Mouse (Mus musculus) ES-Bruce4 (cell line): ENCODE measurements around the gene Edem2.

Experiments
- CTCF ChIP-seq: IDR thresholded peaks from one replicate; pipeline ENCODE4 v1.8.1; 2011; ENCODE audit warnings: low read depth, low read length
- EP300 ChIP-seq: IDR thresholded peaks from 2 replicates; pipeline ENCODE4 v1.6.1; 2011; ENCODE audit warnings: low read depth, low read length; ENCODE audit not compliant: insufficient read depth
- POLR2A ChIP-seq: IDR thresholded peaks from one replicate; pipeline ENCODE4 v1.8.1; 2011; ENCODE audit warnings: low read length; ENCODE audit not compliant: insufficient read depth

- TF ChIP-seq CTCF (no peak), POLR2A (no peak), EP300 (no peak)
Measured at GRCm38 (mm10) chr2:155675118-155675517, 54.2 kb downstream of the Edem2 start.
